Mouse (Mus musculus): ENCODE results near the gene Mvb12a. TPM values are rescaled to one million over a fixed set of nuclear protein-coding genes. Genes with fewer than 3 reads are reported as not detected.
"Not testable (repeated sequence)": the region's sequence is repeated elsewhere in the genome, so short reads cannot be mapped to it uniquely, and the experiment has no call there.

Gene Mvb12a
- polyA plus RNA-seq, 1 experiment from 2014 or later = 55.3 TPM

DNA sequence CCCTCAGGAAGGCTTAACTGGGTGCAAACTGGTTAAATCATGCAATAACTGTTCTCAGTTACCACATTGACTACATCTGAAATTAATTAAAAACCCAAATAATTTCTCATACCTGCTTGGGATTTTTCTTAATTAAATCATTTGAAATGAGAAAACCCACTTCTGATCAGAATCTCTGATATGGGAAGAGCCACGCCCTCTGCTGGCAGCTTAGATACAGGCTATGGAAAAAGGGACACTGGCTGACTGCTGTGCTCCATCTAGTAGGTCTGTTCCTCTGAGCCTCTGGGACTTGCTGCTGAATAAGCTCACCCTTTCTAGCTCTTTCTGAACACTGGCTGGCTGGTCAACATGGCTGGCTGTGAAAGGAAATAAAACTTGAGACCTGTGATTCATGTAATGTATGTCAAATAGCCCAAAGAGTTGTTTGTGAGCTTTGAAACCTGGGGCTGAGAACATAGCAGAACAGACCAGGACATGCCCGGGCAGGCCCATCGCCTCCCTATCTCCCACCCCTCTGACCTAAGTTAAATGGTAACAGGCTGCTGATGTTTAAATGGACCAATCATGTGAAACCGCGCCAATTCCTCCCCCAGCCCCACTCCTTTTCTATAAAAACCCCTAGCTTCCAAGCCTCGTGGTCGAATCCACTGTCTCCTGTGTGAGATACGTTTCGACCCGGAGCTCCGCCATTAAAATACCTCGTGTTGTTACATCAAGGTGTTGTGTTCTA is 11.8 kb upstream of the Mvb12a start:
- not testable (repeated sequence) for H3K27ac ChIP-seq; H3K4me2 ChIP-seq; H3K9ac ChIP-seq; ATAC-seq (ENCODE audit: low FRiP score); H3K9me3 ChIP-seq; H3K4me1 ChIP-seq (replicated peaks); H3K4me3 ChIP-seq; H3K36me3 ChIP-seq
- 67% methylated on average over 7 of the region's 12 CpGs for WGBS
- peaks cover 32% of the 10 kb centered on the region for H3K27me3 ChIP-seq

GRCm38 (mm10) chr8:71534263-71534810 is 8.4 kb upstream of the Mvb12a start:
- Histone ChIP-seq H3K27ac (no peak overlapping the region), H3K4me1 (replicated peaks) (peaks cover 10% of the 10 kb centered on the region), H3K9me3 (no peaks in the 10 kb centered on the region), H3K4me3 (no peak overlapping the region), H3K4me2 (no peak overlapping the region), H3K36me3 (no peaks in the 10 kb centered on the region), H3K9ac (no peak overlapping the region), H3K27me3 (peaks cover 34% of the 10 kb centered on the region)
- no peak for ATAC-seq (ENCODE audit: low FRiP score)
- WGBS = 34% methylated on average over 3 of the region's 3 CpGs

DNA sequence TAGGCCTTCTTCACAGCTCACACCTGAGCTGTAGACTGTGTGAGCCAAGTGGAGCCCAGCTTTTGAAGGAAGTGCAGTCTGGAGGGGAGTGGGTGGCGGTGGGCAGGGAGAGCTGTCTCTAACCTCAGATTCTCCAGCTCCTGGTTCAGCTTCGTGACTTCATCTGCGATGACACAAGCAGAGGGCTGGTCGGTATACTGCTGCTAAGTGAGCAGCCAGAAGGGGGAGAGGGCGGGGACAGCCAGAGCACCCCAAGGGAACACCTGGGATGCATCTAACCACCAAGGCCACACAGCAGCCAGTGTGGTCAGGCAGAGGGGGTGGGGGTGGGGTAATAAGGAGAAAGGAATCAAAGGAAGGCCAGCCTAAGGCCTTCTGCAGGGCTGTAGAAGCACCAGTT is 7.1 kb upstream of the Mvb12a start:
- no peak overlapping the region for H3K9ac ChIP-seq
- H3K9me3 ChIP-seq = no peaks in the 10 kb centered on the region
- no peak for ATAC-seq (ENCODE audit: low FRiP score)
- 68% methylated on average over 5 of the region's 5 CpGs for WGBS
- H3K4me1 ChIP-seq (replicated peaks) = peaks cover 10% of the 10 kb centered on the region
- H3K27ac ChIP-seq = no peak overlapping the region
- peaks cover 34% of the 10 kb centered on the region for H3K27me3 ChIP-seq
- H3K4me2 ChIP-seq = no peak overlapping the region
- no peak overlapping the region for H3K4me3 ChIP-seq
- no peaks in the 10 kb centered on the region for H3K36me3 ChIP-seq

- Histone ChIP-seq H3K9ac (peak within 1 kb of the TSS; percentile 24; the same call in 1 of the 2 replicates), H3K36me3 (no peaks in the 10 kb centered on the region)
- 0 out of 2 replicates have a peak, but pooled peaks have one; percentile 41 for ATAC-seq (ENCODE audit: low FRiP score)
Measured at GRCm38 (mm10) chr8:71537028-71537867, 5.5 kb upstream of the Mvb12a start, which contains the start of gene Bst2. Gene Bst2 (minus strand): TSS chr8:71537456.

DNA sequence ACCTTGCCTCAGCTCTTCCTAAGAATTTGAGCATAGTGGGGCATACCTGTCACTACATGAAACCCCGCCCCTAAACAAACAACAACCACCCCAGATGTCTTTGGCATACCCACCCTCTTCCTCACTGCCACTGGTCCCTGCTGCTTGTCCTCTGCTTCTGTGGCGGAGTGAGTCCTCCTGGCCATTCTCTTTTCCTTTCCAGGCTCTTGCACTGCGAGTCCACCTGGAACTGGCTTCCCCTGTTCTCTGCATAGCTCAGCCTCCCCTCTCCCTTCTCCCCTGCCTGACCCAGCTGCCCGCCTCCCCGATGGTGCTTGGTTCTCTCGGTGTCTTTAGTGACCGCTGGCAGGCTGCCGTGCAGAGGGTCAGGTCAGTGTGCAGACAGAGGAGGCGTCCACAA is 1.0 kb downstream of the Mvb12a start:
- Histone ChIP-seq H3K4me2 (peak overlapping the region; percentile 76), H3K9ac (peak overlapping the region; percentile 91), H3K4me3 (peak overlapping the region; percentile 87), H3K9me3 (no peaks in the 10 kb centered on the region), H3K36me3 (peaks cover 34% of the 10 kb centered on the region), H3K4me1 (replicated peaks) (peaks cover 9% of the 10 kb centered on the region), H3K27ac (no peak overlapping the region), H3K27me3 (0 out of 2 replicates have a peak, but pooled peaks cover 4% of the 10 kb centered on the region)
- no peak for ATAC-seq (ENCODE audit: low FRiP score)
- 90% methylated on average over 9 of the region's 9 CpGs for WGBS

More at GRCm38 (mm10) chr8:71537028-71537867, 5.5 kb upstream of the Mvb12a start, which contains the start of gene Bst2:
- peaks cover 10% of the 10 kb centered on the region for H3K4me1 ChIP-seq (replicated peaks)
- no peak within 1 kb of the TSS for H3K27ac ChIP-seq
- peak within 1 kb of the TSS; percentile 52 for H3K4me2 ChIP-seq
- no peaks in the 10 kb centered on the region for H3K9me3 ChIP-seq
- 4% methylated on average over 37 of the region's 37 CpGs for WGBS
- H3K27me3 ChIP-seq = peaks cover 34% of the 10 kb centered on the region
- peak within 1 kb of the TSS; percentile 28 for H3K4me3 ChIP-seq

DNA sequence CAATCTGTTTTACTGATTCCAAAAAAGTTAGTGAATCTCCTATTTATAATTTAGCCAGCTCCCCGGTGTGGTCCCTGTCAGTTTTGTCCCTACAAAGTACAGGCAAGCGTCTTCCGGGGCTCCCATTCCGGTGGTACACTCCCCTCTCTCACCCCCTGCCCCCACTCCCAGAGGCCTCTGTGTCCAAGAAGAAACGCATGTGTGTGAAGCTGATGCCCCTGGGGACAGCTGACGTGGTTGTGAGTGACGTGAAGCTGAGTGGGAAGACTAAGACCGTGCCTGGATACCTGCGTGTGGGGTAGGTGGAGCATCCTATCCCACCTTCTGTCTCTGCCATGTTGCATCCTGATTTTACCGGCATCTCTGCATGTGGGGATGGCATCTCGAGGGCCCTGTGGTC is 2.3 kb downstream of the Mvb12a start:
- no peak overlapping the region for H3K4me3 ChIP-seq
- H3K4me1 ChIP-seq (replicated peaks) = peaks cover 9% of the 10 kb centered on the region
- H3K4me2 ChIP-seq = no peak overlapping the region
- H3K27ac ChIP-seq = no peak overlapping the region
- no peaks in the 10 kb centered on the region for H3K27me3 ChIP-seq
- WGBS = 92% methylated on average over 11 of the region's 11 CpGs
- peaks cover 41% of the 10 kb centered on the region for H3K36me3 ChIP-seq
- ATAC-seq (ENCODE audit: low FRiP score) = no peak
- H3K9ac ChIP-seq = no peak overlapping the region
- no peaks in the 10 kb centered on the region for H3K9me3 ChIP-seq

GRCm38 (mm10) chr8:71547590-71547989 is 4.9 kb downstream of the Mvb12a start:
- no peak overlapping the region for H3K9ac ChIP-seq
- H3K9me3 ChIP-seq = no peaks in the 10 kb centered on the region
- no peak overlapping the region for H3K4me3 ChIP-seq
- H3K4me2 ChIP-seq = no peak overlapping the region
- WGBS = 86% methylated on average over 7 of the region's 7 CpGs
- no peak for ATAC-seq (ENCODE audit: low FRiP score)
- H3K4me1 ChIP-seq (replicated peaks) = peaks cover 9% of the 10 kb centered on the region
- no peak overlapping the region for H3K27ac ChIP-seq
- peaks cover 41% of the 10 kb centered on the region for H3K36me3 ChIP-seq
- no peaks in the 10 kb centered on the region for H3K27me3 ChIP-seq

DNA sequence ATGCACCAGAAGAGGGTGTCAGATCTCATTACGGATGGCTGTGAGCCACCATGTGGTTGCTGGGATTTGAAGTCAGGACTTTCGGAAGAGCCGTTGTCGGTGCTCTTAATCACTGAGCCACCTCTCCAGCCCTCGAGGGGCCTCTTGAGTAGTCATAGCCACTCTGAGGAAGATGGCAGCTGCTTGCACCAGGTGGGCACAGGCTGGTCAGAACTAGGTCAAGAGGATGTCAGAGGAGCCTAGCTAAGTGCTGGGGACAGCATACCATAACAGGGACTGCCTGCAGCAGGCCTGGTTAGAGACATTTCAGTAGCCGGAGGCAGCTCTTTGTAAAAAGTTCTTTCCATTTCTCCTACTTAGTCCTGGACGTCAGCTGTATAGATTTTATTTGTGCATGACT is 8.0 kb downstream of the Mvb12a start:
- Histone ChIP-seq H3K4me2 (no peak overlapping the region), H3K9me3 (no peaks in the 10 kb centered on the region), H3K9ac (no peak overlapping the region), H3K4me3 (no peak overlapping the region), H3K36me3 (peaks cover 33% of the 10 kb centered on the region), H3K4me1 (replicated peaks) (no peaks in the 10 kb centered on the region), H3K27ac (no peak overlapping the region), H3K27me3 (peaks cover 21% of the 10 kb centered on the region)
- WGBS = 73% methylated on average over 7 of the region's 7 CpGs
- no peak for ATAC-seq (ENCODE audit: low FRiP score)

DNA sequence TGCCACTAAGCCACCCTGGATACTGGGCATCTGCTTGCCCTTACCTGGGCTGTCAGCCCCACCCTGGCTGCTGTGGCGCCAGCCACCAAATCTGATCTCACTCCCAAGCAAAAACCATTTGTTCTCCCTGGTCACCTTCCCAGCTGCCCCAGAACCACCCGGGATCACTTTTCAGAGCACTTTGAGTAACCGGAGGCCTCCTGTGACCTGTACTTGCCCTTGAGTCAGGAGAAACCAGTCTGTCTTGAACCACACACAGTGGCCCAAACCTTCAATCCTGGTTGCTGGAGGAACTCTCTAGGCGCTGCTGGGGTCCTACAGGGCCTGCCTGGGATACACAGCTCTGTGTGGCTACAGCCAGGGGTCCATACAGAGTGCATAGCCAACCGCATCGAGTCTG is 10.0 kb downstream of the Mvb12a start:
- H3K36me3 ChIP-seq = peaks cover 15% of the 10 kb centered on the region
- ATAC-seq (ENCODE audit: low FRiP score) = no peak
- no peak overlapping the region for H3K4me2 ChIP-seq
- no peak overlapping the region for H3K27ac ChIP-seq
- no peak overlapping the region for H3K4me3 ChIP-seq
- H3K27me3 ChIP-seq = peaks cover 41% of the 10 kb centered on the region
- H3K9me3 ChIP-seq = no peaks in the 10 kb centered on the region
- no peak overlapping the region for H3K9ac ChIP-seq
- no peaks in the 10 kb centered on the region for H3K4me1 ChIP-seq (replicated peaks)
- WGBS = 78% methylated on average over 6 of the region's 6 CpGs

- H3K27ac ChIP-seq = no peak overlapping the region
- no peak overlapping the region for H3K4me3 ChIP-seq
- ATAC-seq (ENCODE audit: low FRiP score) = no peak
- no peak overlapping the region for H3K4me2 ChIP-seq
- H3K36me3 ChIP-seq = 0 out of 2 replicates have a peak, but pooled peaks cover 5% of the 10 kb centered on the region
- H3K27me3 ChIP-seq = peaks cover 53% of the 10 kb centered on the region
- peaks cover 8% of the 10 kb centered on the region; the same call in 1 of the 2 replicates for H3K4me1 ChIP-seq (replicated peaks)
- H3K9ac ChIP-seq = no peak overlapping the region
- no peaks in the 10 kb centered on the region for H3K9me3 ChIP-seq
- 67% methylated on average over 6 of the region's 6 CpGs for WGBS
Measured at GRCm38 (mm10) chr8:71554001-71554400, 11.3 kb downstream of the Mvb12a start.

- WGBS = 95% methylated on average over 2 of the region's 2 CpGs
- H3K27me3 ChIP-seq = peaks cover 59% of the 10 kb centered on the region
Measured at GRCm38 (mm10) chr8:71554644-71555043, 11.9 kb downstream of the Mvb12a start.

More at GRCm38 (mm10) chr8:71554644-71555043, 11.9 kb downstream of the Mvb12a start:
- no peak overlapping the region for H3K4me3 ChIP-seq
- ATAC-seq (ENCODE audit: low FRiP score) = no peak
- no peaks in the 10 kb centered on the region for H3K36me3 ChIP-seq
- no peak overlapping the region for H3K4me2 ChIP-seq
- H3K4me1 ChIP-seq (replicated peaks) = peaks cover 11% of the 10 kb centered on the region; the same call in 1 of the 2 replicates
- H3K9me3 ChIP-seq = no peaks in the 10 kb centered on the region
- H3K9ac ChIP-seq = no peak overlapping the region
- H3K27ac ChIP-seq = no peak overlapping the region
